Mouse (Mus musculus): ENCODE measurements around the gene Plch2.

GRCm38 (mm10) chr4:155006296-155006695 is 50.3 kb downstream of the Plch2 start:
- no peak for TF ChIP-seq CTCF (IDR thresholded peaks at IDR 0.05; ENCODE audit: extremely low read depth, insufficient read depth, low read length)
- no peak for TF ChIP-seq POLR2A (IDR thresholded peaks at IDR 0.05; ENCODE audit: extremely low read depth, insufficient read depth, low read length)
